Mouse (Mus musculus): Measurements from ENCODE around the gene Atf7.

DNA sequence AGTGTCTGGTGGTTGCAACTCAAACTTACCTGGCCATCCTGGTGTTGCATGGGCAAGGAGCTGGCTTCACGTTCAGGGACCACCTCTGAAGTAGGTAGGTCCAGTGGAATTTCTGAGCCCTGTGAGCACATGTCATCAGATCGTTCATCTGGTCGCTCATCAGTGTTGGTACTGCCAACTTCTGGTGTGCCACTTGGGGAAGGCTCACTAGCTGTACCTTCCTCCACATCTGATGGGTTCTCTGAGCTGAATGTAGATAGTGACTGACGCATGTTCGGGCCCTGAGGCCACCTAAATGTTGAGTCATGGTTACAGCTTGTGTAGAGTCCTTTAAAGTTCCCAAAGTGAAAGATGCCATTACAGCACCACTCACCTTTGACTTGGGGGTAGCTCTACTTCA is 124.8 kb downstream of the Atf7 start:
- TF ChIP-seq CTCF (IDR thresholded peaks at IDR 0.05; ENCODE audit: extremely low read depth, insufficient read depth, low read length), result no peak
- no peak for TF ChIP-seq POLR2A (IDR thresholded peaks at IDR 0.05; ENCODE audit: extremely low read depth, insufficient read depth, low read length)

Measured in cortical plate, adult 2 months (tissue).